Mouse (Mus musculus): ENCODE data around the gene Rapgef1.

Rapgef1 gene

DNA sequence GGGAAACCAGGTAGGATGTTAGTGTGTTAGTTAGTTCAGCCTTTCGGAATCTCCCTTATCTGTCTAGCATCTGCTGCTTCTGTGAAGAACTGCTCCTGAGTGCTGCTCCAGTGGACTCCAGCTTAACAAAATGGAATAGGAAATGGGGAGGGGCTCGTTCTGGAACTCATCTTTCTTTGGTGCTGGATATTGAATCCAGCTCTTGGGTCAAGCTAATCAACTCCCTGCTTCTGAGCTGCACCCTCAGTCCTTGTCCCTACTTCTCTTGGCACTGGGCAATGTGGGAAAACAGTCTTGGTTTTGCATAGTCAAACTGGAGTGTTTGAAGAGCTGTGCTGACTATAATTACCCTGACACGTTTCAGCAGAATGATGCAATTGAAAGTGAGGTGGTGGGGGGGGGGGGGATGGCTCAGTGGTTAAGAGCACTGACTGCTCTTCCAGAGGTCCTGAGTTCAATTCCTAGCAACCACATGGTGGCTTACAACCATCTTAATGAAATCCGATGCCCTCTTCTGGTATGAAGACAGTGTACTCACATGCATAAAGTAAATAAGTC is 25.6 kb downstream of the Rapgef1 start:
- DNase-seq: no peak

DNA sequence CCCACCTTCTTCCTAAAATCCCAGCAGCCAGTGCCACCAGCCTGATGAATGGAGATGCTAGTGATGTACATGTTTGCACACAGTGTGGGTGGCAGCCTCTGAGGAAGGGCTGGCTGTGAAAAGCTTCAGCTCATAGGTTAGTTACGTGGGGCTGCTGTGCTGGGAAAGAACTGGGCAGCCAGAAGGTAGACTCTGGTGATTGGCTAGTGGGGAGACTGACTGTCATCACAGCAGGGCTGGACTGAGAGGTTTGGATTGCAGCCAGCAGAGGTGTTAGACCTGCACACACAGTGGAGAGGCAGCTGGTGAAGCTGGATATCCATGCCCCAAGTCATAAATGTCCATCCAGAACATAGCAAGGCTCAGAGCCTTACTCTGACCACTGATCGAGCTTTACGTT is 27.1 kb downstream of the Rapgef1 start:
- DNase-seq: no peak

DNA sequence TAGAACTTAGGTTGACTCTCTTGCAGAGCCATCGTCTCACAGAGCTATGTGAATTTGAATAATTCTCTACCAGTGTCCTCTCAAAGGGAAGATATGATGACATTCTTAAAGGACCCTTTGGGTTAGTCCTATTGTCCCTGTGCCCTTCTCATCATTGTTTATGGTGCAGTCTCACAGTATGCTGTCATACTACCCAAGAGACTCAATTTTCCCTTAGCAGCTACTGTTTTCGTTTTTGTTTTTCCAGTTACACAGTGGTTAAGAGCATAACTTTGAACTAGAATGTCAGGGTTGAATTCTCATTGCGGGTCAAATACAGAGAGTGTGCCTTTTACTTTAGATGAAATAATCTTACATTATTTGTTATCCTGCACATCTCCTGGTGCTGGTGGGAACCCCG is 27.6 kb downstream of the Rapgef1 start:
- no peak for DNase-seq

DNA sequence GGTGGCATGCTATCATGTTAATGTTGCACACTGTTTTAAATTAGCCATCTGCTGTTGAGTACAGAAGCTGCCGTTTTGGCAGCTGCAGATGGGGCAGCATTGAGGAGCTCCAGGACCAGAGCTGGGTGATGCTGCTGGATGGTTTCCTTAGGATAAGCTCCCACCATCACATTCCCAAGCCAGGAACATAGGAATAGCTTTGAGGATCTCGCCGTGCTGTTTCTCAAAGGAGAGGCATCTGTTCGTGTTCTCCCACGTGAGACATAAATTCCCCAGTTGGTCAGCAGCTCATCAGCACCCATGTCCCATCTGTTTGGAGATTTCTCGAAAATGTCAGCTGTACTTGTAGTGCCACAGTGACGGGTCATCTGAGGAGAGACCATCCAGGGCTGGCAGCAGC is 28.3 kb downstream of the Rapgef1 start:
- DNase-seq: no peak

DNA sequence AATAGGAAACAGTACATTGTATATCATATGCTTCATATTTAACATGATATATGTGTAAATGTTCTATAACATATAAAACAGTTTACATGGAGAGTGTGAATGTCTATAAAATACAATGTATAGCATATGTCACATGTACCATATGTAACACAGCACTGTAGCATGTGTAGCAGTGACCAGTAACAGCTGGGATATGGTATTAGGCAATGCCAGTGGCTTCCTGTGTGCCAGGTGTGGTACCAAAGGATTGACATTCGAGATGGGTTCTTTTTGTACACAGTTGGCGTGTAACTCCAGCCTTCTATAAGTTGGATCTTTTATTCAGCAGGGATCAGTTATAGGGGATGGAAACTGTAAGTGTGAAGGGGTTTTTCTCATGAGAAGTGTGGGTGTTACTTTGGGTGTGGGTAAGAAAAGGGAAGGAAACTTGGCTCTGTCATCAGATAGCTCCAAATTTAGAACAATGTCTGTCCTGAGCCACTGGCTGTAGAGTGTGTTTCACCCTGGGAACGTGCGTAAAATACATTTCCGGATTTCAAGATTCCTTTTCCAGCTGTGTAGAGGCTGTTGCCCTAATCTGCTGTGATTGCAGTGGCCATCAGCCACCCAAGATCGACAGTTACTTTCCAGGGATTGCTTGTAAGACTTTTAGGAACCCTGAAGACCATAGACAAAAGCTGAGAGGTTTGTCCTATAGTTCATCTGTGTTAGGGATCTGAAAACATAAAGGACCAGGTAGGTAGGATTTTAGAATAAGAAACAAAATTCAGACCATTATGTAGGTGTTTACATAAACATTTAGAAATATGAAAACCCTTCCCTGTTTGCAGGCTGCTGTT is 29.7 kb downstream of the Rapgef1 start:
- DNase-seq: peak; percentile 36 to 41

DNA sequence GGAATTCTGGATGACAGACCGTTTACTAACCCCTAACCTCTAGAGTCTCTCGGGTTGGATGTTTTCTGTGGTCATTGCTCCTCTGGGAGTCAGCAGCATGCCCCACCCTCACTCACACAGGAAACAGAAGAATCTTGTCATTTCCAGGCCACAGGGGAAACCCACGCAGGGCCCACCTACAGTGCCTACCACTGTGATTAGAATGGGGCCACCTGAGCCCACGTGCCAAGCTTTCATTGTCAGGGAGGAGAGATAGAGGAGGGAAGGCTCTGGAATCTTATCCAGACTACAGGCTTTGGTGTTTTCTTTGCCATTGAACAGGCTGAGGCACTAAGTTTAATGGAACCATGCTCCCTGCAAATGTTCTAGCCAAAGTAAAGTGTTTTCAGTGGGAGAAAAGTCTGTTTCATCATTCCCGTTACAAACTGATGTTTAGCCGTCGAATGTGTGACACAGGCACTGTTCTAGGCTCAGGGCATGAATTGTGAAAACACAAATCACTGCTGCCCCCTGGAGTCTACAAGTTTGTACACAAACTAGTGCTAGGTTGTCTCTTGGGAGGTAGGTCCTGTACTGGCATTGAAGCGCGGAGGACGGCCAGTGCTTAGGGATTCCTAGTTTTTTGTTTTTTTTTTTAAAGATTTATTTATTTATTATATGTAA is 30.4 kb downstream of the Rapgef1 start:
- peak; percentile 67 to 77 for DNase-seq

DNA sequence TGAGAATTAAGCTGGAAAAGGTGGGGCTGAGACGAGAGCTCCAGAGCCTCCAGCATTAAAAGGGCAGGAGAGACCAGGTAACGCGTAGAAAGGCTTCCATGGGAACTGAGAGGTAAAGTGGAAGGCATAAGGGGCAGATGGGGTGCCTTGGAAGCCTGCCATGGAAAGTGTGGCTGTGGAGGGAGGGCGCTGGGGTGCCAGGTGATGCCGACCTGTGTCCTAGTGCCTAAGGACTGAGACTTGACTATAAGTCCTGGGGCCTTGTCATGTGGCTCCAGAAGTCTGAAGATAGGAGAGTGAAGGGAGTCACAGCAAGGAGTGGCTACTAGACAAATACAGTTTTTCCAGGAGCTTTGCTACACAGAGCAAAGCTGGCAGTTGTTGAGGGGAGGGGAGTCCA is 32.4 kb downstream of the Rapgef1 start:
- DNase-seq: no peak

DNA sequence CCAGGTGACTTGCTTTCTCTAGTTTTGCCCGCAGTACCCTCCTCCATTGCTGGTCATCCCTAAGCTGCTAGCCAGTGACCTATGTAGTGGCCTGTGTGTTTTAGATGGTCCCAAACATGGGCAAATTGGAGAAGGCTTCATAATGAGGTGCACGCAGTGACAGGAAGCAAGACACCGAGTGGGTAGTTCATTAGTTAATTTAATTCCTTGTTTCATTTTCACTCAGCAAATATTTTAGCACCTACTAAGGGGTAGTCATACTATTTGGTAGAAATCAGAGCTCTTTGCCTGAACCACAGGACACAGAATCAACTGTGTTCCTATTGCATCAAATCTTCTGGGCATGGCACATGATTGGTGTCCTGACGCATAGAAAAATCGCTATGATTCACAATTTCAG is 35.9 kb downstream of the Rapgef1 start:
- DNase-seq: no peak

DNA sequence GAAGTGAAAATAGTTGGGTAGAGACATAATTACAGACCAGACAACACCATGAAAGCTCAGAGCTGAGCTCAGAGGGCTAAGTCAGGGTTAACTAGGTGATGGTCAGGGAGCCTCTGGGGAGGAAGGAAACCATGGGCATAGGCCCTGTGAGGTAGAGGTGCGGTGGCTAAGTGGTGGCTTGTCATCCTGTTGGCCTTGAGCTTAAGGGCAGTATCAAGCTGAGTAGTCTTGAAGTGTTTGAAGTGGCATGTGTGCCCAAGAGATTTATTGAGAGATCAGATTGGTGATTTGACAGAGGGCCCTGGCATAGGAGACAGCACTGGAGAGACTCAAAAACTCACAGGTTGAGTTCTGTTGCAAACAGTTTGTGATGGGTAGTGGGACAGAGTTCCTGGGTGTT is 36.6 kb downstream of the Rapgef1 start:
- DNase-seq: no peak

DNA sequence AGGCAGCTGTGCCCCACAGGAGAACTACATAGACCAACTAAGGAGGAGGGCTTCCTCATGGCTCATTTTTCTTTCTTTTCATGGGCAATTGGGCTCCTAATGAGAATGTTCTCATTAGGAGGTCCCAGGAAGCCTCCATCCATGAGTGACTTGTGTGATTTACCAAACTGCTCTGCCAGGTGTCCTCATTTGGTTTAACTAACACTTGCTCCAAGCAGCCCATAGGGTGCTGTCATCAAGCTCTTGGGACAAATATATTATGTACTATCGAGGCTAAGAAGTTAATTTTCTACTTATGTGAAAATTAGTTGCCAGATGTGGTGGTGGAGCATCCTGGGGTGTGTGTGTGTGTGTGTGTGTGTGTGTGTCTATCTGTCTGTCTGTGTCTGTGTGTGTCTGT is 37.6 kb downstream of the Rapgef1 start:
- no peak for DNase-seq

DNA sequence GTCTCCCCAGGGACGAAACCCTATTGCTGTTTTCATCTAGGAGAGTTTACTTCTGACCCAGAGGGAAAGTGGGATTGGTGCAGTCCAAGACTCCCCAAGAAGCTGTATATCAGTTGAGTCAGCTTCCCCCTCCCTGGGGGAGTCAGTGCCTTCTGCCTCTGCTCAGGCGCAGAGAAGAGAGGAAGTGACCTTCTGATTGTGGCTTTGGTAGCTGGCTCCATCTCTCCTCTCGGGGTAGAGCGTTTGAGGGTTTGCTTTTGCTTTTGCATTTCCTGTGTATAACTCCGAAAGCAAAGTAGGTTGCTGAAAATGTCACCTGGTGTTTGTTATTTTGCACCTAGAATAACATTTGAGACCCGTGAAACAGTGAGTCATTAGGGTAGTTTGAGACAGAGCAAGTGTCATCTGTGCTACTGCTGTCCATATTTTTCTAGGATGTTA is 42.3 kb downstream of the Rapgef1 start:
- peak; percentile 72 to 76 for DNase-seq

DNA sequence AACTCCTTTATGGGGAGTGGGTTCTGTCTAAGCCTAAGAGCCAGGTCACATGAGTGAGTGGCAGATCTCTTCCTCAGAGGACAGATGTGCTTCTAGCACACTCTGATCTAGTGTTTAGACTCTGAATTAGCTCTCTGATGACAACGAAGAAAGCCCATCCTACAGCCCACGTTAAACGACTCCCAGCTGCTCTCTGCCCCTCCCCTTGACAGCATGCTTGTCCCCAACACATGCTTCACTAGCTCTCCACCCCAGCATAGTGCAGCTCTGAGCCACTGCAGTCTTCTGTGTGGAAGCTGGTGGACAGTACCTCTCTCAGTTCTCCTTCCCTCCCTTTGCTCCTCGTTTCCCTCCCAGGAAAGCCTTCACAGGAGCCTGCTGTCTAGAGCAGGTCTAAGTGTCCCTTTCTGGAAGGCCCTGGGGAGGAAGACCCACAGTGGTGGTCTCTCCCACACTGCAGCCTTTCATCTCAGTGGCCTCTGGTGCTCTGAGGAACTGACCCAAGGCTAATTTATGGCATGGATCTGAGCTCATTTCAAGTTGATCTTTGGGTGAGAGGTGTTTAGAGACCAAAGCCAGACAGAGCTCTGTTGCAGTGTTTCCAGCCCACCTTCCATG is 43.8 kb downstream of the Rapgef1 start:
- no peak for DNase-seq

DNA sequence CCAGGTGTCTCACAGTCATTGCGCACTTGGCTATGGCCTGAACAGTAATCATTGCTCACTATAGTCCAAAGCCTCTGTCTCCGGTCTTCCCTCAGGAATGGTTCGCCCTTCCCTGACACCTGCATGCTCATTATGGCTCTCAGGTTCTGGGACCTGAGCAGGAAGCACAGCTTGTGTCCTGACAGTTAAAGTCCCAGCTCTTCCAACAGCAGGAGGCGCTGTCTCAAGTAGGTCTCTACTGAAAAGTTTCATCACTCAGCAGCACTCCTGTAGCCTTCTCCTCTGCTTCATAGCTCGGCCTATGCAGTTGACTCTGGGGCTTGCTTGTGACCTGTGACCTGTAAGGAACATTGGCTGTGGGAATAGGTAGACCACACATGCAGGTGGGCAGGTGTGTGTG is 45.9 kb downstream of the Rapgef1 start:
- peak; percentile 57 to 62 for DNase-seq

DNA sequence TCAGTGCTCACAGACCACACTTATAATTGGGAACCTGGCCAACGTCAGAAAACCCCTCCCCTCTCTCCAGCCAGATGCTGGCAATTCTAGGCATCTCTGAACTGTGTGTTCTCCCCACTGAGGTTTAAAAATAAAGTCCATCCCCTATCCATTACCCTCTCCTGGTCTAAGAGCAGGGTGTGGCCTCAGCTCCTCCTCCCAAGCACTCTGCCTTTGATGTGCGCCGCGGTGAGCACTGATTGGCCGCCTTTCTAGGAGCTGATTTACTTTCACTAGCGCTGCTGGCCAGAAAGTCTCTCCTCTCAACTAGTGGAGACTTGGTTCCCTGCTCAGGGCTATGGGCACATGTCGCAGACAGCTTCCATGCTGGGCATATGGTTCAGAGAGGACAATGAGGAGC is 47.1 kb downstream of the Rapgef1 start:
- no peak for DNase-seq

DNA sequence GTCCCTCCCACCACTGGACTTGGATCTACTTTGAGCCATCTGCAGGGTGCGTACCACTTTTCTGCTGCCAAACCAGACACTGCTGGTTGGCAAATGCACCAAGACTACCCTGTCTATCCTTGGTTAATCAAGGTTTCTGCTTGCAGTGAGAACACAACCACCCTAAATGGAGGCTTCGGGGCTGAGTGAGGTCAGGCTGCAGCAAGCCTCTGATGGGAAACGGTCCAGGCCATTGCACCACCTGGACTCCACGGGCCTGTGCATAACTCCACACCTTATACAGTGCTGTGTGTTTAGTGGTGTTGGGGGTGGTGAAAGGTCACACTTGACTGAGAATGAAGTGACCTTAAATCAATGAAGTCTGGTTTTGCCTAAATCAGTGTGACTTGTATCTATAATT is 47.6 kb downstream of the Rapgef1 start:
- no peak for DNase-seq

DNA sequence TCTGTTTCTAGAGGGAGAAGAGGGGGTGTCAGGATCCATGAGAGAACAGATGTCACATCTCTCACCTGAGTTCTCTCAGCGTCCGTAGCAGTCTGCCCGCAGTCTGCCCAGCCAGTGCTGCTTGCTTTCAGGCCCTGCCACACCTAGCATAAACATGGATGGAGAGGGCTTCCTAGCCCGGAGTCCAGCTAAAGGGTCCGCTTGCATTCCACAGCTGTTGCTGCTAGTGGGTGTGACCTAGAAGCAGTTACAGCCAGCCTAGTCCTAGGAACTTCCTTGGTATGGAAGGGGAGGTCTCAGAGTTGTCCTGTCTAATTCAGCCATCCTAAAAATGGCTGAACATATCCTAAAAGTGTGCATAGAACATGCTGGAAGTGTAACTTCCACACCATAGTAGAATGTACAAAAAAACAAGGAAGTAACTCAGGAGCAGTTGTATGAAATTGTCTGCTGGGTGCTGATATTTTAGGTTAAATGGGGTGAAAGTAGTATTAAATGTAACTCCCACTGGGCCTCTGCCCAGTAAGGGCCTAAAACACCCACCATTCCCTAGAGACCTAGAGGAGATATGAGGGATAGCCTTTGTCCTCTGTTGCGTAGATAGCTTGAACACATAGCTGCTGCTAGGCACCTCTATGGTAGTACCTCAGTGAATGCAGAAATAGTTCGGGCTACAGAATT is 48.6 kb downstream of the Rapgef1 start:
- DNase-seq: no peak

DNA sequence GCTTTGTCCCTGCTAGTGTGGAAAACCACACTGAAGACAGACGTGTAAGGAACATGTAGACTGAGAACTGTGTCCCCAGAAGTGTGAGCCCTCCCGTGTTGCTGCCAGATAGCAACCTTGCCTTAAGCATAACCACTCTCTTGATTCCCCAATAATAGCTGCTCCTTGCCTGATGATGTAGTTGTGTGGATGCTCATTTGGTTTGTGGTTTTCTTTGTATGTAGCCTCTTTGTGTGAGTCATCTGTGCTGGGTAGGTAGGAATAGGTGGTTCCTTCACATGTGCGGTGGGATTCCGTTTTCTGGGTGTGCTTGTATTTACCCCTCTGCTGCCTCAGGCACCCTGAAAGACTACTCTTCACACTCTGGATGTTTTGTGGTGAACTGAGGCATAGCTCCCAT is 49.4 kb downstream of the Rapgef1 start:
- DNase-seq: no peak

DNA sequence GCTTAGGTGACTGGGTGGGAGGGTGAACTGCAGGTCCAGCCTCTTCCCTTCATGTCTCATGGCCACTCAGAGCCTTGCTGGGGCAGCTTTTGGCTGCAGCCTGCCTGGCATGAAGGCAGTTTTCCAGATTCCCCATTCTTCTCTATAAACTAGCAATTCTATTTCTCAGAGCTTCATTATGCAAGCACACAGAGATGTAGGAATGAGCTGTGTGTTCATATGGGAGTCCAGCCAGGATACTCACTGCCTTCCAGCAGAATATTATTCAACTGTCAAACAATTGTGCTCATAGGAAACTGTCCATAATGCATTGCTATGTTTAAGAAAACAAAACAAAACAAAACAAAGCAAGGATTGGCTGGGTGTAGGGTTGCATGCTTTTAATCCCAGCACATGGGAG is 50.2 kb downstream of the Rapgef1 start:
- no peak for DNase-seq

DNA sequence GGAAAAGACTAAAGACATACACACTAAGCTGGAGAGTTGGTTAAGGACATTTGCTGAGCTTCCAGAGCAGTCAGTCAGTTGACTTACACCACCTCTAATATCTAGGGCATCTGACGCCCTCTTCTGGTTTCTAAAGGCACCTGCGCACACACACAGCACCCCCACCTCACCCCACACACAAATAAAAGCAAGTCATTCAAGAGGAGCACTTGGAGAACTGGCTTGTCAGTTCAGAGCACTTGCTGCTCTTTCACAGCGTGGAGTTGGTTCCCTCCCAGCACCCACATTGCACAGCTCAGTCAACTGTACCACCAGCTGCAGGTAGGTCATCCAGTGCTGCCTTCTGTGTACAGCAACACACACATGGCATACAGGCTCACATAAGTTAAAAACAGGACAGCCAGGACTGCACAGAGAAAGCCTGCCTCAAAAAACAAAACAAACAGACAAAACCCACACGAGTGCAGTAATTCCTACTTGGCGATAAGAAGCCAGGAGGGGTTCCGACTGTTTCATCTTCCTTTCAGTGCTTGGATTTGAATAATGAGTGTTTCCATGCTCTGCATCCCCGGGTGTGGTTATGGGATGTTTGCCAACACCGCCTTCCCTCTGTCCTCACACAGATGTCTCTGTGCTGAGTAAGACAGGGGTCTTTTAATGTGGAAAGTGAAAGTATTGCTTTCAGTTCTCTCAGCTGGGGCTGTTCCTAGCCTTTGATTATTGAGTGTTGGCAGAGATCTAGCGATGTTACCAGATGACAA is 50.9 kb downstream of the Rapgef1 start:
- DNase-seq: peak; percentile 70 to 79

DNA sequence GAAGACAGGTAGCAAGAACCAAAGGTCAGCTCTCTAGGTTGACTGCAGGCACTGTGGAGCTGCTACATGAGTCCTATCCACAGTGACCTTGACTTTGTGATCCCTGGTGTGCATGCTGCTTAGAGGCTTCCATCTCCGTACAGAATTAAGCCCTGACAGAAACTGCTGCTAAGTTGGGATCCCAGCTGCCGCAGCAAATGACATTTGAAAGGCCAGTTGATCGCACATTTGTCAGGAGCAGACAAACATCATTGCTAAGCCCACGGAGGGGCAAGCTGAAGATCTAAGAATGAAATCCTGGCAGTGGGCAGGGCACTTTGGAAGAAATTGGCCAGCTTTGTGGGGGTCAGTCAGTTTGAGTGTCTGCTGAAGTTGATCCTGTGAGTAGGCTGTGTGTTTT is 51.9 kb downstream of the Rapgef1 start:
- no peak for DNase-seq

DNA sequence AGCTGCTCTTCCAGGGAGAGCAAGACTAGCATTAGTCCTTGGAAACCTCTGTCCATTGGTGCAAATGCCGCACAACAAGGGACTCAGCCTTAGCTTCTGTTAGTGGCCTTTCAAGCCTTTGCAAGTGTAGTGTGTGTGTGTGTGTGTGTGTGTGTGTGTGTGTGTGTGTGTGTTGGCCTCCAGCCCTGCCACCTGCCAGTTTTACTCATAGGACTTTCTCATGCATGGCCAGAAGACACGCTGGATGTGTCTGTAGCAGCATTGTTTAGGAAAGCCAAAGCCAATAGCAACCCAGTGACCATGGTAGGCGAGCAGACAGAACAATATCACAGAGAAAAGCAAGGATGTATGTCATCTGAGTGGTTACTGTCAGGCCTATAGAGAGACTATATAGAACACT is 52.3 kb downstream of the Rapgef1 start:
- DNase-seq: no peak

Measured in B cell, adult 2 months (primary cell).